Mouse (Mus musculus): ENCODE measurements around the gene Anapc7. TPM values are rescaled to one million over a fixed set of nuclear protein-coding genes. Genes with fewer than 3 reads are reported as not detected.
A peak's percentile ranks its signal among the peaks of the same experiment; 100 is the strongest.

The Anapc7 gene
- polyA plus RNA-seq (2012; rRNA removed): 26.3 and 29.8 TPM in 2 replicates

GRCm38 (mm10) chr5:122421271-122422068 is at the start of gene Anapc7:
Gene Anapc7, plus strand, starts transcription at chr5:122421693.
- DNase-seq (ENCODE audit: low read depth): no peak

- DNase-seq (ENCODE audit: low read depth): peak; percentile 83
Observed at GRCm38 (mm10) chr5:122372192-122372769, 49.2 kb upstream of the Anapc7 start, which contains the start of gene Fam216a. Gene Fam216a, minus strand, starts transcription at chr5:122372364.

- DNase-seq (ENCODE audit: low read depth): no peak
Observed at GRCm38 (mm10) chr5:122372878-122373277, 48.6 kb upstream of the Anapc7 start.

GRCm38 (mm10) chr5:122377101-122377833 is 44.2 kb upstream of the Anapc7 start:
- no peak for DNase-seq (ENCODE audit: low read depth)

GRCm38 (mm10) chr5:122378171-122378570 is 43.3 kb upstream of the Anapc7 start:
- no peak for DNase-seq (ENCODE audit: low read depth)

- no peak for DNase-seq (ENCODE audit: low read depth)
Observed at GRCm38 (mm10) chr5:122379374-122380155, 41.9 kb upstream of the Anapc7 start.

- no peak for DNase-seq (ENCODE audit: low read depth)
Observed at GRCm38 (mm10) chr5:122390006-122390405, 31.5 kb upstream of the Anapc7 start.

GRCm38 (mm10) chr5:122390671-122391070 is 30.8 kb upstream of the Anapc7 start:
- no peak for DNase-seq (ENCODE audit: low read depth)

GRCm38 (mm10) chr5:122391178-122391785 is 30.2 kb upstream of the Anapc7 start:
- DNase-seq (ENCODE audit: low read depth): no peak

GRCm38 (mm10) chr5:122391786-122392180 is 29.7 kb upstream of the Anapc7 start, which contains the start of gene Arpc3:
Gene Arpc3, plus strand, starts transcription at chr5:122391878.
- DNase-seq (ENCODE audit: low read depth): peak; percentile 34

GRCm38 (mm10) chr5:122392227-122393004 is 29.1 kb upstream of the Anapc7 start:
- DNase-seq (ENCODE audit: low read depth): no peak

GRCm38 (mm10) chr5:122393887-122394286 is 27.6 kb upstream of the Anapc7 start:
- DNase-seq (ENCODE audit: low read depth): no peak

GRCm38 (mm10) chr5:122396791-122397190 is 24.7 kb upstream of the Anapc7 start:
- no peak for DNase-seq (ENCODE audit: low read depth)

GRCm38 (mm10) chr5:122397495-122397894 is 24.0 kb upstream of the Anapc7 start:
- DNase-seq (ENCODE audit: low read depth): no peak

- no peak for DNase-seq (ENCODE audit: low read depth)
Observed at GRCm38 (mm10) chr5:122399871-122400270, 21.6 kb upstream of the Anapc7 start.

- no peak for DNase-seq (ENCODE audit: low read depth)
Observed at GRCm38 (mm10) chr5:122400628-122401302, 20.7 kb upstream of the Anapc7 start.

- no peak for DNase-seq (ENCODE audit: low read depth)
Observed at GRCm38 (mm10) chr5:122401303-122401640, 20.2 kb upstream of the Anapc7 start.

- no peak for DNase-seq (ENCODE audit: low read depth)
Observed at GRCm38 (mm10) chr5:122402160-122402559, 19.3 kb upstream of the Anapc7 start.

GRCm38 (mm10) chr5:122402772-122403171 is 18.7 kb upstream of the Anapc7 start:
- DNase-seq (ENCODE audit: low read depth): no peak

- no peak for DNase-seq (ENCODE audit: low read depth)
Observed at GRCm38 (mm10) chr5:122403362-122403761, 18.1 kb upstream of the Anapc7 start.

Data from gonadal fat pad, adult 2 months (tissue).